Mouse (Mus musculus) megakaryocyte-erythroid progenitor cell, adult 5-6 weeks (primary cell): Measurements from ENCODE around the gene Hlcs. TPM values are rescaled to one million over a fixed set of nuclear protein-coding genes. Genes with fewer than 3 reads are reported as not detected.

Experiments
- ATAC-seq: replicated peaks from 2 replicates; pipeline ENCODE4 v1.8.0; 2016; ENCODE audit warnings: mild to moderate bottlenecking, inconsistent platforms; ENCODE audit not compliant: severe bottlenecking, poor library complexity, low FRiP score, low TSS enrichment
- total RNA-seq, 2 experiments: library from RNA; stranded (forward) in 1 of 2; stranded (reverse) in 1 of 2; fragments of 200-1000, 215-1000 nt in 1 of 2; fragments of >200 nt in 1 of 2; fragmentation: Nextera tagmentation in 1 of 2; gene quantifications; 2 replicates each; pipeline ENCODE4 v1.2.3; 2014 to 2017

Hlcs gene
- total RNA-seq, 2 experiments from 2014 or later, result 5.9 to 26.9 TPM

DNA sequence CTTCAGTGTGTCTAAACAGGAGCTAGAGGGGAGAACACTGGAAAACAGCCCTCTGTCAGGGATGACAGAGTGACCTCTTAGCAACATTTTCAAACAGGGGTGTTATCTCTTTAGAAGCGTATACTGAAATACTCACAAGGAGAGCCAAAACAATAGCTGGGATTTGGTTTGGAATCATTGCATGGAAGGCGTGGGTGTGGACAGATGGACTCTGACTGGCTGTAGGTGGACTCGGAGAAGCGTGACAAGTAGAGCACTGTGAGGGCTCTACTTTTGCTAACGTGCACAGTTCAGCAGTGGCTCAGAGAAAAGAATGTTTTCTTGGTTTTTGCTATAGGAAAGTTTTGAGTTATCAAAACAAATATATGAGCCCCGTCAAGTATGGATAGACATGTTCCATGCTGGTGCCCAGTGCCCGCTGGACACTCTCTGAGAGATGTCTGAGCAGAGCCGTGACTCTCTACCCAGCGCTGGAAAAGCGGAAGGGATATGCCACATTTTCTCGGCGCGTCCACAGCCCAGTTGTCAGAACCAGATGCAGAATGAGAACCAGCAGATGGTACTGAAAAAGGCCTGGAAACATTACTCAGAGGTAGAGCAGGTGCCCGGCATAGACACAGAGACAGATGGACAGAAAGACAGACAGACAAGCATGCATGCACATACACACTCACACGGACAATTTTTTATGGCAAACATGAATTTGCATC, 62.6 kb downstream of the Hlcs start:
- no peak for ATAC-seq

DNA sequence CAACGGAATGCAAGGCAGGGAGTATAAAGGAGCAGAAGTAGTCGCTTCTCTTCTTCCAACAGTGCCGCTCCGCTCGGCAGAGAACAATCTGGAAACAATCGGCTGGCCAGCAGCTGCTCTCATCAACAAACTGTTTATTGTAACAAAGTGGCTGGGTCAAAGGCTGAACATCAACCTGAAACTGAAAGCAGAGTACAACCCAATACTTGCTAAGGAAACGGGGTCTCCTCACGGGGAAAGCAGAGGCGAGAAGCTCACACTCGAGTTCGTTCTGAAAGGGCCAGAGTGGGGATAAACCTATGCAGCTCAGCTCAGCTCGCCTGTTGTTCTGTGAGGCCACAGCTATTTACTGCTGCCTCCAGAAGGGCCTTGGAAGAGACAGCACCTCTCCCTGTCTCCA, 63.2 kb downstream of the Hlcs start:
- ATAC-seq, result no peak

DNA sequence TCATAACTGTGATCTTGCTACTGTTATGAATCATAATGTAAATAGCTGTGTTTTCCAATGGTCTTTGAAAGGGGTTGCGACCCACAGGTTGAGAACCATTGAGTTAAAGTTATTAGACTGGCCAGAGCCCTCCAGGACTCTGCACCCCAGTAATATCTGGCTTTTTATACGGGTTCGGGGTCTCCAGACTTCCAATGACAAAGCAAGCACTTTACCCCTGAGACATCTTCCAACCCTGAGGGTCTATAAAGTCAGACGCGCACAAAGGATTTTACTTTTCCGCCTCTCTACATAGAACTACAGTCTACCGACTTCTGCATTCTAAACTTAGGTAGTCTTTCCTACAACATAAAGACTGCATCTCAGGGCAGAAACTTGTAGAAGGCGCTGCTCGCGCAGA, 63.7 kb downstream of the Hlcs start:
- no peak for ATAC-seq

GRCm38 (mm10) chr16:94248721-94249120, 64.7 kb downstream of the Hlcs start:
- no peak for ATAC-seq

DNA sequence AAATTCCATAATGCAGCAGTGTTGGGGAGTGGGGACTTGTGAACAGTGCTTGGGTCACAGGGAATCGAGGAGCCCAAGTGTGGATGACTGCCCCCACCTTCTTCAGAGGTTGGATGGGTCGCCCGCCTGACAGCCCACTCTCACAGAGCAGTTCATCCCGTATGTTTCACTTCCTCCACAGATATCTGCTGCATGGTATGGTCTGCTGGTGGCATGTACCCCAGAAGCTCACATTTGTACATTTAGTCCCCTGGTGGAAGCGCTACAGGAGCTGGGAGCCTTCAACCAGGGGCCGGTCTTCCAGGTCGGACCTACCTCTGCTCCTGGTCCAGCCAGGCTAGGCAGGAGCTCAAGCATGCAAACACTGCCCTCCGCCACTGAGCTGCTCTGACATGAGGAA, 66.4 kb downstream of the Hlcs start:
- no peak for ATAC-seq

DNA sequence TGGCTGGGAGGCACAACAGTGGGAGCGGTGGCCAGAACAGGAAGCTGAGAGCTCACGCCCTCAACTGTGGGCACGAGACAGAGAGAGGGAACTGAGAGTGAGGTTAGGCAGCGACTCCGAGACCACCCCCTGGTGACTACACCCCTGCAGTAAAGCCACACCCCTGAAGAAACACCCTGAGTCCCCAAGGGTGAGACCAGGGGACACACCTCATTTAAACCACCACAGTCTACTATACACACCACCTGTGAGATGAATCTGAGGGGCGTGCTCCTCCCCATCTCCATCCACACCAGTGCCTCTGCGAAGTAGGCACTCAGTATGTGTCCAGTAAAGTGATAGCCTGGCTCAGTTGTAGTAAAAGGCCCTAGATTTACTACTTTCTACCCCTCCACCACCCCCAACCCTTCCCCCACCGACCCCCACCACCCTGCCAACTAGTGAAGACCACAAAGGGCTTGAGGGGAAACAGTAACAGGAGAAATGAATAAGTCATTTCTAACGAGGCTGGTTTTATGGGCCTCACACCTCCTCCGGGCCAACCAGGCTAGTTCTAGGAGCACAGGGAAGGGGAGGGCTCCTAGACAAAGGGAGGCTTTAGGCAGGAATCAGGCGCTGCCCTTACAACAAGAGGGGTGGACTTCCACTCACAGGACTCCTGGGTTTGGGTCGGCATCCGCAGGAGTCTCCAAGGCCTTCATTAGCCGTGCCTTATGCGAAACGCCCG, 67.2 kb downstream of the Hlcs start:
- ATAC-seq, result no peak

- ATAC-seq, result no peak
Observed at GRCm38 (mm10) chr16:94241126-94241525, 72.2 kb downstream of the Hlcs start.

GRCm38 (mm10) chr16:94240190-94240589, 73.2 kb downstream of the Hlcs start:
- ATAC-seq, result no peak

DNA sequence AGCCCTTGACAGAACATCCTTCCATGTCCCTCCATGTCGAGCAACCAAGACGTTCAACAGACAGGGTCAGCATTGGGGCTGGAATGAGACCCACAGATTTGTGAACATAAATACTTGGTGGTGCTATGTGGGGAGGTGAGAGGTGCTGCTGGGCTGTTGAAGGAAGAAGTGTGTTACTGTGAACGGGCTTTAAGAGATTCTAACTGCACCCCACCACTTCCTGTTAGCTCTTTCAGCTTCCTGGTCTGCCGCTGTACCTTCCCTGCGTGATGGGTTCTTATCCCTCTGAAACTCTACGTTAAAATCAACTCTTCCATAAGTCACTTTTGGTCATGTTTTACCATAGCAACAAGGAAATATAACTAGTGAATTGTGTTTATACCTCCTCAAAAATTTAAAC, 73.8 kb downstream of the Hlcs start:
- ATAC-seq, result no peak

GRCm38 (mm10) chr16:94239146-94239545, 74.2 kb downstream of the Hlcs start:
- ATAC-seq, result no peak

DNA sequence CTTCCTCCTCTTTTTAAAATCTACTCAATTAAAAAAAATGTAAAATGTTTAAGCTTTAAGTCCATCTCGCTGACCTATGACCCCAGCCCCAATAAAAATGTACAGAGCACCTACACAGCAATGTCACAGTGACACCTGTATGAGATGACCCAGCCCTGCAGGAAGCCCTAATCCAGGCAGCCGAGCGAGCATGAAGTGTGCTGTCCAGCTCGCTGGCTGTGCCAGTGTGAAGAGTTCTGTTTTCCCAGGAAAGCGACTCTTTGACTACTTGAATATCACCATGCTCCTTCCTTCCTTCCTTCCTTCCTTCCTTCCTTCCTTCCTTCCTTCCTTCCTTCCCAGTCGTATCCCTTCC, 76.3 kb downstream of the Hlcs start:
- ATAC-seq, result no peak

DNA sequence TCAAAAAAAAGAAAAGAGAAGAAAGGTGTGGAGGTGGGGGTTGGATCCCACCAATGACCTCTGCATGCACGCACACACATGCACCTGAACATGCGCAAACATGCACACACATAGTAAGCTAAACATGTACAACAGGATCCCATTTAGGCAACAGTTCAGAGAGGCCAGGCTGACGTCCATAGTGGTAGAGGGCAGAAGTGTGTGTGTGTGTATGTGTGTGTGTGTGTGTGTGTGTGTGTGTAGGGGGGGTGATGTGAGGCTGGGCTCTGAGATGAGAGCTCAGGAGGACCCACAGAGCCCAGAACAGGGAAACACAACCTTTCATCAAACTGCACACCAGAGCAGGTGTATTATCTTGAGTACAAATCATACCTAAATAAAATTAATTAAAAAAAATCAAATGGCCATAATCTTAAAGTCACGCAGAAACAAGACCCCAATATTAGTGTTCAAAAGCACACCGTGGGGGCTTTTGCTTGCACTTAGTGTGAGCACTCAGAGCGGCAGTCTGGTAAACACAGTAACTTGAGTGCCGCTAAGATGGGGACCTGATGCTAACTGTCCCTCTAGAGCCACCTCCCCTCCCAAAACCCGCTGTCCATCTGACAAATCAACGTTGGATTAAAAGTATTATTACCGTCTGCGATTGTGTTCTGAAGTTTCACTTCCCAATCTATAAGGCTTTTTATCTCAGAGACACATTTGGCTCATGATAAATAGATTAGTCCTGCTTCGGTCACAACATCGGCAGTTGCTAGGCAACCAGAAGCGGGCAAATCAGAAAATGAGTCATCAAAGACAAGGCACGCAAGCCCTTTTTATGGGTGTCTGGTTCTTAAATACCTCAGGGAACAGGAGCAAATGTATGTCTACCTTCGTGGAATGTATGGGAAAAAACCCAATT, 76.9 kb downstream of the Hlcs start:
- ATAC-seq, result 0 out of 2 replicates have a peak, but pooled peaks have one; percentile 23

- ATAC-seq, result no peak
Observed at GRCm38 (mm10) chr16:94235718-94236117, 77.7 kb downstream of the Hlcs start.

GRCm38 (mm10) chr16:94234202-94234601, 79.2 kb downstream of the Hlcs start:
- no peak for ATAC-seq

DNA sequence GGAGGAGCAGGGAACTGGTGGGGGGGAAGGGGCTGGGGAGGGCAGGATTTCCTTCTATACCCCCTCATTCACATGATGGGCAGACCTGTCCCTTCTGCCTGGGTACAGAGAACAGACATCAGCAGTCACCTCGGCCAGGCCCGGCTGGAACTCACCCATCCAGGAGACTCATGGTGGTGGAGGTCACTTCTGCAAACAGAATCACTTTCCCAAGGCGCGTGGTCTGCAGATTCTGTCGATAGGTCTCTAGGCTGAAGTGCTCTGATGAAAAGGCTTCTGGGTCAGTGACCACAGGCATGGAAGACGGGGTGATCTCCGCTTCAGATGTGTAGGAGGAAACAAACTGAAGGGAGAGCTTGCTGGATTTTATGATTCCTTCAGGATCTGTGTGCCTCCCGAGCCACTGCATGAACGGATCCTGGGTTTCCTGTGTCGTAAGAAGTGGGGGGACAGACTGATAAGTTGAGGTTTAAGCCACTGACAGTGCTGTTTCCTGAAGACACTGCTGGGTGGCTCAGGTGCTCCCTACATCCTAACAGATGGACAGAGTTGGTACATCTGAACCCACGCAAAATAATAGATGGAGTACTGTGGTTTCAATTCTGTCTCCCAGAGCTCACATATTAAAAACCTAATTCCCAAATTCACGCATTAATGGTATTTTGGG, 82.3 kb downstream of the Hlcs start:
- no peak for ATAC-seq

- no peak for ATAC-seq
Observed at GRCm38 (mm10) chr16:94230499-94230898, 82.9 kb downstream of the Hlcs start.

DNA sequence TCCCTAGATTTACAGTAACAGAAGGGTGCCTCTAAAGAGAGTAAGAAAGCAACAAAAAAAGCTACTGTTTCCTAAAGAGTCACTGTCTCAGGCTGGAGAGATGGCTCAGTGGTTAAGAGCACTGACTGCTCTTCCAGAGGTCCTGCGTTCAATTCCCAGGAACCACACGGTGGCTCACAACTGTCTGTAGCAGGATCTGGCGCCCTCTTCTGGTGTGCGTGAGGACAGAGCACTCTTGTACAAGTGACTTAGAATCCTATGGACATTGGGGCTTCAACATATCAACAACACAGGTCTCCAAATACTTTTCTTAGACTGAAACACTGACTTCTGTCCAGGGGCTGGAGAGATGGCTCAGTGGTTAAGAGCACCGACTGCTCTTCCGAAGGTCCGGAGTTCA, 83.5 kb downstream of the Hlcs start:
- ATAC-seq, result no peak

- no peak for ATAC-seq
Observed at GRCm38 (mm10) chr16:94228858-94229555, 84.4 kb downstream of the Hlcs start.

DNA sequence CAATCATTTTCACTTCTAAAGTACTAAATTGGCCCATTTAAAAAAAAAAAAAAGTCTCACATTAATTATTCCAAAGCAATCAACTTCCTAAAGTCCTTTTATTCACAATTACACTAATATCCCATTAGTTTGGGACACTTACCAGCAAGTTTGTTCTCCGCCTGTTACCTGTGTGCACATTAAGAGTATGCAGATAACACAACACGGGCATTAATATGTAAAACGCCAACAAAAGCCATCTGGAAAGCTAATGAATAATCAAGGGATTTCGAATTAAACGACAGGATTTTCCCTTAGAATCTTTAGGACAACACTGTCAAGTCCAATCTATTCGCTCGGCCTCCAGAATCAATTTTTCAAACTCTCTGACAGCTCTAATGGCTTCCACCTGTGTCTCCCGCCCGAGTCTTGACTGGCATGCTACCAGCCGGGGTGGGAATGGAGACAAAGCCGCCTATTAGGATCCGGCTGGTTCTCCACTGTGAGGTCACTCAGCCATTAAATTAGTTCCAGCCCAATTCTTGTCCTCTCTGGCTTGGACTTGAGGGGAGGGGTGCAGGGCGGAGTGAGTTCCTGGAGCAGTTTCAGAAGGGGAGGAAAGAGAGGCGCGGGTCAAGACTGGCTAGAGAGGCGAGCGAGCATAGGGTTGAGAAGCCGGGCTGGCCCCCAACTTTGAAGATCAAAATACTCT, 85.9 kb downstream of the Hlcs start:
- no peak for ATAC-seq
